Mouse (Mus musculus) megakaryocyte progenitor cell, adult 5-6 weeks (primary cell): ENCODE data around the gene Rffl. TPM values are rescaled to one million over a fixed set of nuclear protein-coding genes. Genes with fewer than 3 reads are reported as not detected.
"Not testable (repeated sequence)": the region's sequence is repeated elsewhere in the genome, so short reads cannot be mapped to it uniquely, and the experiment has no call there.

Source experiments
- ATAC-seq: replicated peaks from 2 replicates; pipeline ENCODE4 v1.8.0; 2016; ENCODE audit warnings: mild to moderate bottlenecking, moderate TSS enrichment, inconsistent platforms; ENCODE audit not compliant: poor library complexity
- total RNA-seq, 2 experiments: library from RNA; stranded (forward) in 1 of 2; stranded (reverse) in 1 of 2; fragments of 157-497, 149-512 nt in 1 of 2; fragments of 200-1000 nt in 1 of 2; gene quantifications; 2 replicates each; pipeline versions ENCODE4 v1.2.3 to v1.2.4; 2015 to 2017

The Rffl gene
- total RNA-seq, 2 experiments from 2014 or later: 18.3 to 26.3 TPM

DNA sequence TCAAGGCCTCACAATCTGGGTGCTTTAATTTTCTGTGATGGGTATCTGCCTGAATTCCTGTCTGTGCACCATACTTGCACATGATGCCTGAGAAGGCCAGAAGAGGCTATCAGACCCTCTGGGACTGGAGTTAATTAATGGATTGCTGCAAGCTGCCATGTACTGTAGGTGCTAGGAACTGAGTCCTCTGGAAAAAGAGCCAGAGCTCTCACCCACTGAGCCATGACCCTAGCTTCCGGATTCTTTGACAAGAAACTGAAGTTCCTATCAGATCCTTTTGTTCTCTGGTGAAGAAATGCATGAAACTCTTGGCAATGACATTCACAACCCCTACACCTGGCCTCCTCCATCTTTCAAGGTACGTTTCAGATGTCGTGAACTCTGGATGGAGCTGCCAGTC, 24.1 kb downstream of the Rffl start:
- ATAC-seq: no peak

DNA sequence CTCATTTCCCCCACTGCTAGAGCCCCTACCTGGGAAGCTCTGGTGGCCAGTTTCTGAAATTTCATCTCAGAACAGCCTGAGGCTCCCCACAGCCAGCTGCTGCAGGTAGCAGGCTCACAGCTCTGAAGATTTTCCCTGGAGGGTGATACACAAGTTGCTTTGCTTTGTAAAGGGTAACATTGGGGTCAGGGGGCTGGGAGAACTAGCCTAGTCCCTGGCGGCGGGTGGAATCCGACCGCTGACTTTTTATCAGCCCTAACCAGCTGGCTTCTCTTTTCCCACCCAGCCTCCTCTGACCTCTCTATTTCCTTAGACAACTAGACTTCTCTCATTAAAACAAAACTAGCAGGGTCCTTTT, 25.0 kb downstream of the Rffl start:
- peak; percentile 43 for ATAC-seq

DNA sequence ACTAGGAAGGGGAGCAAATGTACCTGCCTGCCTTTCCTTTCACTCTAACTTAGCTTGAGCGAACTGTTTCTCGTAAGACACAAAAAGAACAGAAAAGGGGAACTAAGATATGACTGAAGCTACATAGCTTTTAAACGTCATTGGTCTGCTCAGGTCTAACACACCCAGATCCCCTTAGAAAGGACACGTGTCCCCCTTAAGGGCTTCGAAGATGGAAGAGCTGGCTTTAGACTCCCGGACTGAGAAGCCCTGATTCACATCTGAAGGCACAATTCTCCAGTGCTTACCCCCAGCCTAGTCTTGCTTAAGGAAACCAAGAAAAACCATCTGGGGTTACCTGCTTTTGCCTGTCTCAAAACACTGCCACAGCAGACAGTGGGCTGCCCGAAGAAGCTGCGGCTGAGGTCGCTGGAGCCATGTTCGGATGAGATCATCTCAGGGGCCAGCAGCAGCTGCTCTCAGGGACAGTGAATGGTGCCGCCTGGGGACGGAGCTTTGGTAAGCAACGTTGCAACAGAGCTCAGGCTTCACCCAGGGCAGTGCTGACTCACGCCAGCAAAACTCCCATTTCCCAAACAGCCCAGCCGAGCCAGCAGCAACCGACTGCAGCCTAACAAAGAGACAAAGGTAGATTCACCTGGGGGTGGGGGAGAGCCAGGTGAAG, 25.5 kb downstream of the Rffl start:
- ATAC-seq: peak; percentile 72

DNA sequence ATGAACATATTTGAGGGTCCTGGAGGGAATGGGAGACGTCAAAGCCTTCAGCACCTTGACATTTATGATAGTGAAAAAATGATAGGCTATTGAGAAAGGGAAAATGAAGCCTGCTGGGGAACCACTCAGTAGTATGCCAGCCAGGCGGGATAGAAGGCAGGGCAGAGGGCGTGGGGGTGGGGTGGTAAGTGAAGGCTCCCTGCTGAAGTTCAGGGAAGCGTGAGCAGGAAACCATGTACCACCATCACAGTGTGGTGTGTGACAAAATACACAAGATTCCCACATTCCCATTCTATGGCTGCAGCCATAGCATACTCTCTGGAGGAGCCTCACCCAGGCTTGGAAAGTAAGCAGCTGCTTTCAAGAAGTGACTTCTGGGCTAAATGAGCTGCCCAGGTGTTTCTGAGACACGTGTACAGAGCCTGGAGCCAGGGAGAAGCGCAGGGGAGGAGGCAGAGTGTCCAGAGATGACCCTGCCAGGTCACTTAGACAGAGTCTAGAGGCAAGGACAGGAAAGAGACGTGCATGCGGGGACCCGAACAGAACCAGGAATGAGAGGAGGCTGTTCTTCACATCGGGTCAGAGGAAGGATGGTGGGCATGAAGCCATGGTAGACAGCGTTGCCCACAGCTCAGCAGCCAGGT, 26.1 kb downstream of the Rffl start:
- no peak for ATAC-seq

DNA sequence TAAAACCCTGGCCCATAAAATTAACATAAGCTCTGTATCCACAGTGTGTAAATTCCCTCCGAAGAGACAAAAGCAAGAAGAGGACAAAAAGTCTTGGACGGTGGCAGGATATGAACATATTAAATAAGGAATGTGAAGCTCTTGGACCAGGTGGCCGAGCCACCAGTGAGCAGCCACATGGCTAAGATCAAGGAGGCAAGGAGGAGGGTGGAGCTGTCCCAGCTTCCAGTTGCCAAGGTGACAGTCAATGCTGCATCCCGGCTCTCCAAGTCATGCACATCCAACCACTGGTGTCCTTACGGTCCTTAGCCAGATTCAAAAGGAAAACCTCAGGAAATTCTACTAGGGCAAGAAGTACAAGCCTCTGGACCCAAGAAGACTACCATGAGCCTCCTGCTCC, 32.5 kb downstream of the Rffl start:
- ATAC-seq: no peak

DNA sequence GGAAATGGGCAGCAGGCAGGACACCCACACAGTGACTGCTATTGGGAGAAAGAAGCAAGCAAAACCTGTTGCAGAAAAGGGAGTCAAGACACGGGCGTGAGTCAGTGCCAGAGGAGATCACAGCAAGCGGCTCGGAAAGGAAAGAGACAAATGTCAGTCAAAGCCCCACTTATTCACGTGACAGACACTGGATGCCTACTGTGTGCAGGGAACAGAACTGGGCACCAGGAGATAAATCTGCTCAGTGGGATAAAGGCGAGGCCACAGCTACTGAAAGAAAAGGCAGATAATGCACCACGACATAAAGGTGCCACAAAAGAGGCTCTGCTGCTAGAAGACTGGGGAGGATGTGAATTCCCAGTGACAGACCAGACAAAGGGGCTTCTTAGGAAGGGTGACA, 33.2 kb downstream of the Rffl start:
- ATAC-seq: no peak

DNA sequence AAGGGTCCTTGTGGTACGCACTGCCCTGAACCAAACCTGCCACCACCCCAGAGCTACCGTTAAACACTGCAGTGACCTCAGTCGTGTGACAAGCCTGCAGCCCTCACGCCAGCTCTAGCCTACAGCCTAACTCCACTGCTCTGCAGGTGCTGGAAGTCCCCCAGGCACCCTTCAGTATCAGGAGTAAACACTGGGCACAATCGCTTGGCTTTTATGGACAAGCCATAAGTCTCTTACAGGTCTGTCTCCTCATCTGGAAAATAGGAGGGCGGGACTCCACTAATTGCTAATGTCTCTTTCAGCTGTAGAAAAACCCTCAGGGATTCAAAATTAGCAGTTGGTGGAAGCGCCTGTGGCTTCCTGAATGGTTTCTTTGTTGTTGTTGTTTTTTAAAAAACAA, 33.8 kb downstream of the Rffl start:
- ATAC-seq: no peak

DNA sequence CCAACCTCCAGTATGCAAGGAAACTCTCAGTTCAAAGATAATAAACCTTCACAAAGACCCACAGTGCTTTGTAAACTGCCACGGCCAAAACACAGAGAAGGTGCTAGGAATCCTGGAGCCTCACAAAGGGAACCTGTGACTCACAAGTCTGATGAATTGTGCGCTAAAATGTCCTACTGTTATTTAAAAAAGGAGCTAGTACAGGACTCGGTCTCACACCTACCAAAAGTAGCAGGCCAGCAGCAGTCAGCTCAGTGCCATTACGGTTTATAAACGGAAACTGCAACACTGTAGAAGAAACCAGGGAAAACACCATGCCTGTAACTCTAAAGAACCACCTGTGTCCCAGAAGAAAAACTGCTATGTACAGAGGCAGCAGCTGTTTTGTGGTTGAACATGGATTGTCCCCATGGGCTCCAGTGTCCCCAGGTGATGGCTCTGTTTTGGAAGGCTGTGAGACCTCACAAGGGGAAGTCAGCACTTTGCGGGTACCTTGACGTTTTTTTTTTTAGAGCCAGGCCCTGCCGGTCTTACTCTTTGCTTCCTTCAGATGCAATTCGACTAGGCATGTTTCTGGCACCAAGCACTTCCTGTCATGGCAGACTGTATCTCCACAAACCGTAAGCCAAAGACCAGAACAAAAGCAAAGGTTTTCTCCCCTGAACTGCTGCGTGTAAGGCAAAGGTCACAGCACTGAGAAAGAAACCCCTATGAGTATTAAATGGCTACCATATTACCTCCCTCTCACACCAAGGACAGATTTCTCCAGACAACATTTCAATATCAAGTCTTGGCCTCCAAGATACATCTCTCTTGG, 35.2 kb downstream of the Rffl start:
- ATAC-seq: no peak

DNA sequence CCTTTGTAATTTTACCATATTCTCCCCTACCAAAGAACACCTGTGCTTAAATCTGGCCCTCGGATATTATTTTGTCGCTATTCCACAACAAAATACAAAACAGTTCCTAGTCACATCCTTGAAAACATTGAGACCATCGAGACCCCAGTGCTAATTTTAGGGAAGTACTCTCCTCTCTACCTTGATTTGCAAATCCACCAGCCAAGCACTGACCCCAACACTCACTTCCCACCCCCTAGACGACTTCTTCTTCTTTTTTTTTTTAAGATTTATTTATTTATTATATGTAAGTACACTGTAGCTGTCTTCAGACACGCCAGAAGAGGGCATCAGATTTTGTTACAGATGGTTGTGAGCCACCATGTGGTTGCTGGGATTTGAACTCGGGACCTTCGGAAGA, 36.7 kb downstream of the Rffl start:
- peak; percentile 59 for ATAC-seq

DNA sequence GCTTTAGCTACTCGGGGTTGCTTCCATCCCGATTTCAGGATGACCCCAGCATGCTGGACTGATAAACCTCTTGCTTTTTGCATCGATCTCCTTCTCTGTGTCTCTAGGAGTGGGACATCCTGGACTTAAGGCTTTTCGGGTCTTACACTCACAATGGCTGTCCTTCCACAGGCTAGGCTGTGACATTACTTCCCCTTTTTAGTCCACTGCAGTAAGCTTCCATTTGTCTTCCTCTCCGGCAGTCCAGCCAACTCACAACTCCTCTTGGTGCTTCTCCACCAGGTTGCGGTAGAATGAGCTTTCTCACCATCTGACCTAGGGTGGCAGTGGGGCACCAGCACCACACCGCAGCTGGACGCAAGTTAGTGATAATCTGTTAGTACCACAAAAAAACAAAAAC, 37.1 kb downstream of the Rffl start:
- ATAC-seq: peak; percentile 80

DNA sequence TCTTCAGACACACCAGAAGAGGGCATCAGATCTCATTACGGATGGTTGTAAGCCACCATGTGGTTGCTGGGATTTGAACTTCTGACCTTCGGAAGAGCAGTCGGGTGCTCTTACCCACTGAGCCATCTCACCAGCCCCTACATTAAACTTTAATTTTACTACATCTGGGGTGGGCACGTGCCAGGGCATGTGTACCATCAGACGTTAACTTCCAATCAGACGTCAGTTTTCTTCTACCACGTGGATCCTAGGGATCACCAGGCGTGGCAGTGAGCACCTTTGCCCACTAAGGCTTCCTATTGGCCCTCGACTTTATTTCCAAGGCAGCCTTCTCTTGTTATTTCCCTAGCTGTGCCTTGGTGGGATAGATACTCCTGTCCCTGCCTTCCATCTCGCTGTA, 38.6 kb downstream of the Rffl start:
- not testable (repeated sequence) for ATAC-seq

DNA sequence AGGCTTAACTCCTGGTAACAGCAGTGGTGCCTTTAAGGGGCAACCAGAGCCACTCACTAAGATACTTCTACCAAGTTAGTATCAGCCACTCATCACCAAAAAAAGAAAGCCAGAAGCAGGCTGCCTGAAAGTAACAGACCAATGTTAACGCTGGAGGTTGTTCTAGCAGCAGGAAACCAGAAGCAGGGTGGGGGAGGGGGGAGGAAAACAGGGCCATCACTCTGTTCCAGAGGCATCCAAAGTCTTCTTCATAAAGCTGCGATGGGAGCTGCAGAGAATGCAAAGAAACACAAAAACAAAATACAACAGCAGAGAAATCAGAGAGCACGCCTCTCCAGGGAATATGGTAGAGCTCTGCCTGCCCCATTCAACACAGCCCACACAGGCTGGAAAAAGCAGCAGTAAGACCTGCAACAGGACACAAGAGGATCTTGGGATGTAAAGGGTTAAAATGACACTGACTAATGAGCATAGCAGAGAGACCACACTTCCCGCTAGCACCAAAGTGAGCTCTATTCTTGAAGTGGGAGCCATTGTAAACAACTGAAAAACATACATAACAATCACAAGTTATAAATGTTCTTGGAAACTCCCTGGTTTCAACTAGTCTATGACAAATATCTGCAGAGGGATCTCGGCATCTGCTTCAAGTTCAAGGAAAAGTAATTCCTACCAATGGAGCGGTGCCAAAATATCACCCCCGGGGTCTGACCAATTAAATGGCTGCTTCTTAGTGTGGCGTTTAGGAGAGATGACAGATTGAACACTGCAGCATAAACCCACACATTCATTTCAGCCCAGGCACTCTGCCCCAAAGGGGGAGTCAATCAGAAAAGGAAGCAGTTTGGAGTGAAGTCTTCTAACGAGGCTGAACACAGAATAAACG, 39.8 kb downstream of the Rffl start:
- ATAC-seq: no peak

DNA sequence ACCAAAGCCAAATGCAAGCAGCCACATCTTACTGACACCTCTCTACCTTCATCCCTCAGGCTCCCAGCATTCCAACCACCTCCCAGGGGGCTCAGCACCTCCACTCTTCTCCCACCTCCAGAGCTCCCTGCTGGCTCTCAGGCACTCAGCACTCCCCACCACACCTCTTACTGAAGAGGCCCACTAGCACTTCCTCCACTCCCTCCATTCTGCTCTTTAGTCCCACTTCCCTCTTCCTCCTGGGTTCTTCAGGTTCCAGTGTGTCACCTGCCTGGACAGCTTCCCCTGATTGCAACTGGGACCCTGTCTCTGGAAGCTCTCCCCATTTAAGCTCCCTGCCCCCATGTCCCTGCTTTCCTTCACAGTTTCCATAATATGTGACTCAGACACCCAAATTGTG, 44.2 kb downstream of the Rffl start:
- no peak for ATAC-seq

DNA sequence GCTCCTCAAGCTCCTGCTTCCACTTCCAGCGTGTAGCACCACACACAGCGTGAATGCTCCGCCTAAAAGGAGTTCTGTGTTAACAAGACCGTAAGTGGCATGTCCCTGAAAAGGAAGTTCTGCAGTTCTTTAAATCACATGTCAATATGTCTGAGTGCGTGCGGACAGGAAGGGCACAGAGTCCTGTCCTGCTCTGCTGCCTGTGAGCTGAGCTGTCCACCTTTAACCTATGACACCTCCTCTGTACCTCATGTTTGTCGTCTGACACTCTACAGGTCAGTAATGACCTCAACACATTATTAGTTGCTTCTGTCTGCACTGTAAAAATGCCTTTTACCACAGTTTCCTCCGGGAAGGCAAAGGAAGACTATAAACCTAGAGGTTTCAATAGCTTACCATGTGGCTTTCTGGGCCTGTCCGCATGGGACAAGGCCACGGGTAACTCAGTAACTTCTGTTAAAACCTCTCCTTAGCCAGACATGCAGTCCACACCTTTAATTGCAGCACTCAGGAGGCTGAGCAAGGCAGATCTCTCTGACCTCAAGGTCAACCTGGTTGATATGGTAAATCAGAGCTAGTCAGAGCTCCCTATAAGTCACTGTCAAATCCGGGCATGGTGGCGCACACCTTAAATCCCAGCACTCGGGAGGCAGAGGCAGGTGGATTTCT, 50.1 kb downstream of the Rffl start:
- no peak for ATAC-seq

DNA sequence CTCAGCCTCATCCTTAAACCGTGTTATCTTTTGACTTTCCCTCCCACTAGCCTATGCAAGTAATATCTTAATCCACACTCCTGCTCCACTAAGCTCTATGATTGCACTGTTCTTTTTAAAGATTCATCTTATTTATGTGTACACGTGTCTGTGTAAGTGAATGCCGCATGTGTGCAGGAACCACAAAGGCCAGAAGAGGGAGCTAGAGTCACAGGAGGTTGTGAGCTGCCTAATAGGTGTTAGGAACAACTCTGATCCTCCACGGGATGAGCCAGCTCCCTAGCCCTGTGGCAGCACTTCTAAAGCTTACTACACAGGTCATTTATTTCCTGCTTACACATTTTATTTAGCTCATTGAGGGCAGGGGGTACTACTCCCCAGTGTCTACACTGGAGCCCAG, 51.7 kb downstream of the Rffl start:
- ATAC-seq: peak; percentile 96

DNA sequence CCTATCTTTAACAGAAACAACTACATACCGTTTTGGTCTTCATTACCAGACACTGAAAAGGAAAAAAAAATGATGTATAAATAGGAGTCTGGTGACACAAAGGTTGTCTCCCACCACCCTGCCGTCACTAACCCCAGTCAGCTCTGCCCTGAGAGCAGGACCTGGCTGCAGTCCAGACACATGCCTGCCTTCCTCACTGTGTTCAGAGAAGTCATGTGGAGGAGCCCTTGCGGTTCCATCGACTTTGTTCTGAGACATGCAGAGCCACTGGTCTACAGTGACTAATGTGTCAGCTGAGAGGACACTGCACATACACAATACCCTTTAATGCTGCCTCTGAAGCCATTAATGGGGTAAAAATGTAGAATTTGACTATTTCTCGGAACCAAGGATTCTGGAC, 62.5 kb downstream of the Rffl start:
- ATAC-seq: no peak

DNA sequence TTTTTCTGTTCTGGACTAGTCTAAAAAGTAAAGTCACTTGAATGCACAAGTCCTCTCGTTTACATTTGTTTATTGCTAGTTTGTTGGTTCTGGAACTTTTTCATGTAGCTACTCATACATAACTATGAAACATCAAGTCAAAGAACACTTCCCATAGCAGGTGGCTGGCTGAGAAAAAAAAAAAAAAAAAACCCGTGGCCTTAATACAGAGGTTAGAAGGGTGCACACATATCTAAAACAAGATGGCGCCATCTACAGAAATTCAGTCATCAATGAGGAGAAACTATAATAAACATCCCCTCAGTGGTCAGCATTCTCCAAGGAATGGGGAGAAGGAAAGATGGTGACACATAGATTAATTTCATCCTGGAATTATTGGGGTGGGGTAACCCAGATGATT, 63.6 kb downstream of the Rffl start:
- ATAC-seq: no peak

DNA sequence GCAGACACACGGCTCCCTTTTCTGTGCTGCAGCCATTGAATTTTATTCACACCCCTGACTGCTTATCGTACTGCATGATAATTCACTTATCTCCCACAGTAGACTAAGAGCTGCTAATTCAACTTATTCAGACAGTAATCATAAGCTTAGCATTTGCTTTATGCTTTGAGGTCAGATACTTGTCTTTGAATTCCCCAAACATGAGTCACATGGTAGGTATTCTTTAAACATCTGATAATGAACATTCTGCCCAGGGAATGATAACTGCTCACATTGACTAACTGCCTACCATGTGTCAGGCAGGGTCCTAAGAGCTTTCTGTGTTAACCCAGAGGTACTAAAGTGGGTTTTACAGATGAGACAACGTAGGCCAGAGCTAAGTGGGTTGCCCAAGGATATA, 64.4 kb downstream of the Rffl start:
- peak; percentile 30 for ATAC-seq

DNA sequence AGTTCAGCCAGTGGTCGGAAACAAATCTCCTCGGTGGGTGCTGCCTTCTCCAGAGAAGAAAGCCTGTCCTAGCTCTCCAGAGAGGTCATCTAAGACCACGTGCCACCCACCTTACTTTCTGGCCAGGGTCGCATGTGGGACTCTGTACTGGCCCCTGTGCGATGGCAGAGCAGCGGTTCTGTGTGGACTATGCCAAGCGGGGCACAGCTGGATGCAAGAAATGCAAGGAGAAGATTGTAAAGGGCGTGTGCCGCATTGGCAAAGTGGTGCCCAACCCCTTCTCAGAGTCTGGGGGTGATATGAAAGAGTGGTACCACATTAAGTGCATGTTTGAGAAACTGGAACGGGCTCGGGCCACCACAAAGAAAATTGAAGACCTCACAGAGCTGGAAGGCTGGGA, 87.6 kb downstream of the Rffl start:
- ATAC-seq: no peak

DNA sequence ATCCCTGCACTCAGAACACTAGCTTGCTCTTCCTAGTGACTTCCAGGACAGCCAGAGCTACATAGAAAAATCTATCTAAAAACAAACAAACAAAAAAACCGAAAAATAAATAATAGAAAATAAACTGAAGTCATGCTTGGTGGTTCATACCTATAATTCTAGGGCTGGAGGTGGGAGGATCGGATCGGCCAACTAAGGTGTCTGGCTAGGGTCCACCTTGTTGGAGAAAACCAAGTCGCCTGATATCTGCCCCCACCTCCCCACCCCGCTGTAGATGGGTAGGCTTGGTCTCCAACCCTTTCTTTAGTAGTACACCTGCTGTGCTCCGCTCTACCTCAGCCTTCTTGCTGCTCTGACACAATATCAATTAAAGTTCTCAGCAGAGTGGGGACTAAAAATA, 88.8 kb downstream of the Rffl start:
- ATAC-seq: no peak
